25 mouse cellular contexts compared by ENCODE assay signal in genomic region chr5:149089456-149089855, GRCm38 (mm10).
"Had no signal": no experiment of that assay in that cellular context is flagged by ENCODE, and none has a peak within 500 bp of the region (broad histone marks: within the 10 kb centered on the region; RNA-seq: fewer than 3 reads in every experiment).

No protein-coding gene starts in this region.

- H3K4me3 ChIP-seq: gastrocnemius, adult 2 months; heart, adult 2 months; heart, embryonic 13.5 days; heart, embryonic 15.5 days; hindbrain, embryonic 10.5 days; hindbrain, embryonic 12.5 days; intestine, embryonic 15.5 days; limb, embryonic 13.5 days; limb, embryonic 15.5 days; liver, embryonic 12.5 days had no signal

- H3K36me3 ChIP-seq: heart, embryonic 13.5 days; heart, embryonic 15.5 days; hindbrain, embryonic 10.5 days; hindbrain, embryonic 12.5 days; intestine, embryonic 15.5 days; limb, embryonic 13.5 days; limb, embryonic 15.5 days; liver, embryonic 12.5 days had no signal

- H3K4me1 ChIP-seq: heart, embryonic 15.5 days; hindbrain, embryonic 10.5 days; hindbrain, embryonic 12.5 days; intestine, embryonic 15.5 days; limb, embryonic 13.5 days; limb, embryonic 15.5 days had no signal

- DNase-seq: gastrocnemius, adult 2 months; gastrocnemius, postnatal 10 days; gastrocnemius, postnatal 25 days; heart, postnatal 4 days; kidney, adult 18-20 months; kidney, adult 8-10 months; kidney, postnatal 10 days; kidney, postnatal 36 days; layer of hippocampus, postnatal 36 days; left cerebral cortex, postnatal 4 days had no signal

- ATAC-seq: hindbrain, embryonic 16.5 days; inflammation-experienced regulatory T-cells, adult 6 months; intestine, embryonic 15.5 days; intestine, postnatal 0 days; liver, embryonic 12.5 days had no signal

- H3K4me2 ChIP-seq: heart, embryonic 11.5 days; heart, embryonic 13.5 days; heart, embryonic 15.5 days; hindbrain, embryonic 12.5 days; hindbrain, embryonic 14.5 days; intestine, embryonic 15.5 days; limb, embryonic 13.5 days; limb, embryonic 15.5 days; liver, embryonic 12.5 days had no signal

- H3K9me3 ChIP-seq: heart, embryonic 13.5 days; heart, embryonic 15.5 days; hindbrain, embryonic 10.5 days; hindbrain, embryonic 12.5 days; intestine, embryonic 15.5 days; limb, embryonic 13.5 days; limb, embryonic 15.5 days; liver, embryonic 12.5 days had no signal

- H3K27me3 ChIP-seq: heart, embryonic 13.5 days; heart, embryonic 15.5 days; hindbrain, embryonic 12.5 days; intestine, embryonic 15.5 days; limb, embryonic 13.5 days; limb, embryonic 15.5 days had no signal

- H3K9ac ChIP-seq: heart, embryonic 13.5 days; heart, embryonic 15.5 days; hindbrain, embryonic 12.5 days; hindbrain, embryonic 14.5 days; intestine, embryonic 15.5 days; limb, embryonic 13.5 days; limb, embryonic 15.5 days; liver, embryonic 12.5 days; liver, embryonic 14.5 days had no signal

- H3K27ac ChIP-seq: gastrocnemius, adult 2 months; heart, adult 2 months; heart, embryonic 13.5 days; heart, embryonic 15.5 days; hindbrain, embryonic 10.5 days; hindbrain, embryonic 12.5 days; hindbrain, embryonic 14.5 days; intestine, embryonic 15.5 days; limb, embryonic 13.5 days; limb, embryonic 15.5 days; liver, embryonic 12.5 days; liver, embryonic 14.5 days had no signal
